Mouse (Mus musculus) MEL (cell line): ENCODE measurements at regions not wholly inside any gene's neighbourhood (a gene's known extent, or its start where the extent isn't known, plus 50 kb on each side); places are given as distances from the start of the nearest gene placed in this dataset.
A peak's percentile ranks its signal among the peaks of the same experiment; 100 is the strongest.

Source experiments
- DNase-seq: peaks from one replicate; pipeline ENCODE4 v3.0.0; 2011; ENCODE audit warnings: low read depth, low spot score
- H3K27ac ChIP-seq: 2 replicates; pipeline ENCODE4 v1.5.1; 2012; ENCODE audit warnings: low read depth, mild to moderate bottlenecking, control low read depth, low read length, moderate library complexity; ENCODE audit not compliant: control insufficient read depth
- H3K27me3 ChIP-seq, 2 experiments: fragments of 150-350 bp in 1 of 2; sonication (generic) in 1 of 2; 2 replicates each; pipeline ENCODE4 v1.6.1; 2012; ENCODE audit warnings: low read length in 2 of 2, mild to moderate bottlenecking in 2 of 2, improper control_type of control experiment in 1 of 2, moderate library complexity in 1 of 2; ENCODE audit not compliant: insufficient read depth in 2 of 2, control insufficient read depth in 1 of 2
- H3K36me3 ChIP-seq, 2 experiments: 2 replicates each; pipeline ENCODE4 v1.6.1; 2012 to 2014; ENCODE audit warnings: low read length in 2 of 2, improper control_type of control experiment in 1 of 2, inconsistent platforms in 1 of 2, mild to moderate bottlenecking in 1 of 2; ENCODE audit not compliant: insufficient read depth in 2 of 2, control insufficient read depth in 1 of 2
- H3K4me1 ChIP-seq, 2 experiments: fragments of 150-350 bp in 1 of 2; sonication (generic) in 1 of 2; 2 replicates each; pipeline ENCODE4 v1.6.1; 2012; ENCODE audit warnings: low read length in 2 of 2, improper control_type of control experiment in 1 of 2, mild to moderate bottlenecking in 1 of 2; ENCODE audit not compliant: insufficient read depth in 2 of 2, control insufficient read depth in 1 of 2
- H3K4me3 ChIP-seq, 2 experiments: fragments of 150-350 bp in 1 of 2; sonication (generic) in 1 of 2; 2 replicates each; pipeline ENCODE4 v1.5.1; 2012; ENCODE audit warnings: low read depth in 2 of 2, low read length in 2 of 2, mild to moderate bottlenecking in 2 of 2, moderate library complexity in 2 of 2, control low read depth in 1 of 2, improper control_type of control experiment in 1 of 2; ENCODE audit not compliant: control insufficient read depth in 1 of 2, insufficient read depth in 1 of 2
- H3K79me2 ChIP-seq: 2 replicates; pipeline ENCODE4 v1.6.1; 2012; ENCODE audit warnings: mild to moderate bottlenecking, low read length, moderate library complexity; ENCODE audit not compliant: control insufficient read depth, poor library complexity, insufficient read depth
- H3K9ac ChIP-seq: 2 replicates; pipeline ENCODE4 v1.6.1; 2012; ENCODE audit warnings: low read depth, mild to moderate bottlenecking, control low read depth, low read length, moderate library complexity; ENCODE audit not compliant: control insufficient read depth, poor library complexity, severe bottlenecking
- H3K9me3 ChIP-seq: fragments of 150-350 bp; sonication (generic); replicated peaks from 2 replicates; pipeline ENCODE4 v1.6.1; 2012; ENCODE audit warnings: mild to moderate bottlenecking, low read length, improper control_type of control experiment, moderate library complexity; ENCODE audit not compliant: insufficient read depth
- E2F4 ChIP-seq: IDR thresholded peaks from 2 replicates; pipeline ENCODE4 v1.6.1; 2011; ENCODE audit warnings: low read depth, low read length, improper control_type of control experiment, borderline replicate concordance
- EP300 ChIP-seq, 2 experiments: IDR thresholded peaks; 2 replicates each; pipeline ENCODE4 v1.6.1; 2011; ENCODE audit warnings: improper control_type of control experiment in 2 of 2, low read length in 2 of 2, low read depth in 1 of 2, mild to moderate bottlenecking in 1 of 2
- GATA1 ChIP-seq: IDR thresholded peaks from 2 replicates; pipeline ENCODE4 v1.6.1; 2011; ENCODE audit warnings: low read depth, low read length, improper control_type of control experiment
- HCFC1 ChIP-seq: IDR thresholded peaks from 2 replicates; pipeline ENCODE4 v1.6.1; 2012; ENCODE audit warnings: low read depth, mild to moderate bottlenecking, inconsistent platforms, low read length, improper control_type of control experiment, moderate library complexity
- MEF2A ChIP-seq: IDR thresholded peaks from 2 replicates; pipeline ENCODE4 v1.6.1; 2014; ENCODE audit warnings: low read depth, mild to moderate bottlenecking, inconsistent platforms, low read length, improper control_type of control experiment; ENCODE audit not compliant: poor library complexity, insufficient replicate concordance, severe bottlenecking; ENCODE audit errors: extremely low read depth
- NRF1 ChIP-seq: IDR thresholded peaks from 2 replicates; pipeline ENCODE4 v1.6.1; 2014; ENCODE audit warnings: low read depth, mild to moderate bottlenecking, inconsistent platforms, low read length, improper control_type of control experiment, moderate library complexity; ENCODE audit not compliant: poor library complexity, insufficient read depth, severe bottlenecking
- RCOR1 ChIP-seq: IDR thresholded peaks from 2 replicates; pipeline ENCODE4 v1.6.1; 2012; ENCODE audit warnings: low read depth, mild to moderate bottlenecking, inconsistent platforms, low read length, improper control_type of control experiment
- SMC3 ChIP-seq: IDR thresholded peaks from 2 replicates; pipeline ENCODE4 v1.6.1; 2011; ENCODE audit warnings: low read depth, low read length, improper control_type of control experiment
- TBP ChIP-seq: IDR thresholded peaks from 2 replicates; pipeline ENCODE4 v1.8.0; 2011; ENCODE audit warnings: low read depth, low read length, improper control_type of control experiment
- USF1 ChIP-seq: IDR thresholded peaks from 2 replicates; pipeline ENCODE4 v1.6.1; 2014; ENCODE audit warnings: low read depth, mild to moderate bottlenecking, inconsistent platforms, low read length, improper control_type of control experiment, moderate library complexity
- ZKSCAN1 ChIP-seq: IDR thresholded peaks from 2 replicates; pipeline ENCODE4 v1.6.1; 2012; ENCODE audit warnings: low read depth, mild to moderate bottlenecking, inconsistent platforms, low read length, improper control_type of control experiment, moderate library complexity

GRCm38 (mm10) chr10:95059486-95060091 lies 115.0 kb upstream of the Plxnc1 start:
- TF ChIP-seq SMC3: no peak
- TF ChIP-seq E2F4: no peak
- TF ChIP-seq HCFC1: no peak
- TF ChIP-seq USF1: no peak
- Histone ChIP-seq H3K9ac (no peak overlapping the region), H3K4me3 (no peak overlapping the region), H3K79me2 (no peaks in the 10 kb centered on the region), H3K4me1 (no peaks in the 10 kb centered on the region), H3K9me3 (no peaks in the 10 kb centered on the region), H3K27ac (no peak overlapping the region), H3K36me3 (no peaks in the 10 kb centered on the region), H3K27me3 (peaks cover 0 to 6% of the 10 kb centered on the region in 2 experiments; a peak in 3 of 4 replicates)
- DNase-seq: peak; percentile 10

- no peak overlapping the region for H3K9ac ChIP-seq
- no peaks in the 10 kb centered on the region for H3K4me1 ChIP-seq
- TF ChIP-seq TBP: no peak
- H3K27ac ChIP-seq: no peak overlapping the region
- H3K4me3 ChIP-seq: no peak overlapping the region
- H3K79me2 ChIP-seq: no peaks in the 10 kb centered on the region
- H3K27me3 ChIP-seq: peaks cover 0 to 6% of the 10 kb centered on the region in 2 experiments; a peak in 3 of 4 replicates
- no peak for DNase-seq
- H3K9me3 ChIP-seq: no peaks in the 10 kb centered on the region
- H3K36me3 ChIP-seq: no peaks in the 10 kb centered on the region
These were observed 114.4 kb upstream of the Plxnc1 start for GRCm38 (mm10) chr10:95059078-95059477.

GRCm38 (mm10) chr10:95057051-95057714 lies 112.5 kb upstream of the Plxnc1 start:
- Histone ChIP-seq H3K9me3 (no peaks in the 10 kb centered on the region), H3K36me3 (no peaks in the 10 kb centered on the region), H3K79me2 (no peaks in the 10 kb centered on the region), H3K27ac (no peak overlapping the region)
- TF ChIP-seq RCOR1 (no peak), ZKSCAN1 (no peak), EP300 (IDR thresholded peaks at IDR 0.05; ENCODE audit: low read depth in 1 of 2, low read length in 2 of 2) (no peak), NRF1 (no peak), MEF2A (no peak), GATA1 (no peak)
- TF ChIP-seq, all 39 proteins: peak for 0
- DNase-seq: no peak
- Histone ChIP-seq H3K4me3 (no peak overlapping the region), H3K27me3 (peaks cover 0 to 8% of the 10 kb centered on the region in 2 experiments; a peak in 3 of 4 replicates), H3K4me1 (no peaks in the 10 kb centered on the region), H3K9ac (no peak overlapping the region)
